Mouse (Mus musculus): ENCODE measurements around the gene Nphp3.

Gene Nphp3

DNA sequence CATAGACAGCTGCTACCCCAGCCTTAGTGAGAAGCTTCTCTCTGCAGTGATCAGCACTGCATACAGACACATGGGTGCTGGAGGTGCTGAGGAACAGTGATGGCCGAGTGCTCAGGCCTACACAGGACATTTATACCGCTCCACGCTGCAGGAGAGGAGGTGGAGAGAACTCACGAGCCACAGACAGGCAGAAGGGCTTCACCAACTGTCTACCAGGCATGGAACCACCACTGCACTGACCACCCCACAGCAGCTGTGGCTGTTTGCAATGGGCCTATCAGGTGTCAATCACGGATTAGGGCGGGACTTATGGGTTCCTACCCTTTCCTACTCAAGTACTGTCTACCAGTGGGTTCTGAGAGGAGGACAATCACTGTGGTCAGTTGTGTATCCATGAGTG lies 48.7 kb downstream of the Nphp3 start:
- ChIA-PET POLR2A (interaction anchor here in 1 of 4 experiments (0.6 kb wide), 1 partner anchor 95 kb away, joined by 5 read pairs; no protein-coding TSS in a partner anchor), CTCF (no interaction called here)

DNA sequence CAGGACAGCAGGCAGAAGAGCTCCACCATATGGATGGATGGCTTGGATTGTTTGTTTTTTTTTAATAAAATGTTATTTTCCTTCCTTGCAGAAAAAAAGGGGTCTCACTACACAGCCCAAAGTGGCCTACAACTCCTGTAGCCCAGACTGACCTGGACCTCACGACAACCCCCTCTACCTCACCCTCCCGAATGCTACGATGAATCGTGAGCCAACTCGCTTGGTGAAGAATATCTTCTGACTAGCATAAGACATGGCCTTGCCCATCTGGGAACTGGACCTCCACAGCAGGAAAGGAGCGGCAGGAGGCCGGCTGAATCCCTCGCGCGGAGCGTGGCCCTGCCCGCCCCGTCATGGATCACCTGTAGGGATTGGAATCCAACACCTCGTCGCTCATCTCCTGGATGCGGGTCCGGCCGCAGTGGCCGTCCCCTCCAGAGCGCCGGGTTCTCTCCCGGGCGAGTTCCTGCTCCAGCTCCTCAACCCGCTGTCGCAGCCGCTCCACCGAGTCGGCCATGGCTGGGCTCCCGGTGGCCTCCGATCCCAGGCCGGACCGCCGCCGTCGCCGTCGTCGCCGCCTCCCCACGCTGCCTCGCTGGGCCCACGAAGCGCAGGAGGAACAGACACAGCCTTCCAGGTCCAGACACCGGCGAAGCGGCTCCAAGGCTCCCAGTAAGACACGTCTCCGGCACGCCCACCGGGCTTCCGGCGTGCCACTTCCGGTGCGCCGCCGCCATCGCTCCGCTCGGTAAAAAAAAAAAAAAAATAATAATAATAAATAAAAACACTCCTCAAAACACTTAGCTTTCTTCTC lies 60.3 kb downstream of the Nphp3 start, which contains the start of gene Uba5:
TSS of gene Uba5 (minus strand) at position 705 of the 814 bp plus-strand sequence.
- ChIA-PET CTCF (interaction anchor here in 2 of 4 experiments (0.7 to 1.4 kb wide), 2 partner anchors 60 to 114 kb away, joined by 3 read pairs; no protein-coding TSS in a partner anchor), POLR2A (interaction anchor here (0.6 to 1.7 kb wide), 9 partner anchors 21 to 77 kb away, joined by 3 to 7 read pairs (median 3); partner anchors contain the start of gene Nphp3 (in 1 of the 4))

DNA sequence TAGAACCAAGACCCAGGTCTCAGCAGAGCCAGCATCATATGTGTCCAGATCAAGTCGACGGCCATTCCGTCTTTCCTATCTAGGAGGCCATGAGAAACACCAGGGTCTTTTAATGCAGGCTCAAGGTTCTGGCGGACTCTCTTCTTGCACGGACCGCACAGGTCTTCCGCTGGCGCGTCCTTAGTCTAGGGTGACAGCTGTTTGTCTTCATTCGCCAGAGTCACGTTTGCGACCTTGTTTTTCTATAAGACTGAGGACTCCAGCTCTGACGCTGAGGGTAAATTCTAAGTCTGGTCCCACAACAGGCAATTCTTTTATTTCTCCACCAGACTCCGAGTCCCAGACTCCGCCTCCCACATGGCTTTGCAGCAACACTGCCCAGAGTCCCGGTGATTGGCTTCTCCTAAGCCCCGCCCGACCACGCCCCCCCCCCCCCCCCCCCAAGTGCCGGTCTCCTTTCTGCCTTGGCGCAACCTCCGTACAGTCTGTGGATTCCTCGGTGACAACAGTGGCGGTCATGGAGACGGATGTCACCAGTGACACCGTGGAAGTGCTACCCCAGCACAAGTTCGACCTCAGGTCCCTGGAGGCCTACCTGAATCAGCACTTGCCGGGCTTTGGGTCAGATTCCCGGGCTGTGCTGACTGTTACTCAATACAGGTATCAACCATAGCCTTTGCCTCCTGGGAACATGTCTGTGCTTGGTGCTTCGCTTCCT lies 61.1 kb downstream of the Nphp3 start, which contains the start of gene Acad11:
TSS of gene Acad11 (plus strand) at position 134 of the 718 bp plus-strand sequence.
- ChIA-PET CTCF (interaction anchor here in 1 of 4 experiments (0.7 kb wide), 1 partner anchor 113 kb away, joined by 3 read pairs; no protein-coding TSS in a partner anchor), POLR2A (interaction anchor here (0.6 to 1.7 kb wide), 10 partner anchors 10 to 77 kb away, joined by 3 to 7 read pairs (median 3); partner anchors contain the start of gene Nphp3 (in 1 of the 4))

DNA sequence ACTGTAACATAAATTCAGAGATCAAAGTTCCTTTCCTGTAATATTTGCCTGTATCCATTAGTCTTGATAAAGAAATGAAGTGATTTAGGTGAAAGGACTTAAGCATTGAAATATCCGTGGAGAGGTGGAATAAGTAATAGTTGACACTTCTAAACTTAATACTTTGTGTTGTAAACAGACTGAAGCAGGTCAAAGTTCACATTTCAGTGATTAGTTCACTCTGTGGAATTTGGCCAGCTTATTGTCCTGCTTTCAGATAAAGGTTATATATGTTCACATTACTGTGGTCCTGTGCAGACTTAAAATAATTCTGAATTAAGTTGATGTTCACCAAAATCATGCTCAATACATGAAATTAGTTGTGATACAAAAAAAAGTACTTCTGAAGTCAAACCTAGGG lies 62.2 kb downstream of the Nphp3 start:
- ChIA-PET POLR2A (interaction anchor here in 1 of 4 experiments (1.5 kb wide), 1 partner anchor 61 kb away, joined by 3 read pairs; no protein-coding TSS in a partner anchor), CTCF (no interaction called here)

DNA sequence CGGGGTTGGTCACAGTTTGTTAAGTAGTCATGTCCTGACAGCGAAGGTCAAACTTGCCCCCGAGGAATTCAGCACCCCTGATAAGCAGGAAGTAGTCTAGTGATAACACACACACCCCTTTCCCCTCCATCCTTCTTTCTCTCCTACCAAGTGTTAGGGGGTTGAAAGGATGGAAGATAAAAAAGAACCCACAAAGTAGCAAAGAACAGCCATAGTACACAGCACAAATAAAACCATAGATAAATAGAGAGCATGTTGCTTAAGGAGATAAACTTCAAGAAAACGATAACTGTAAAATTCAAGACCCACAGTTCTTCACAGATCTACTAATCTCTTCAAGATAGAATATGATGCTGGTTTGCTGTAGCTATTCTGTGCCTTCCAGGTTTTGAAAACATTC lies 67.9 kb downstream of the Nphp3 start:
- ChIA-PET POLR2A (no interaction called here), CTCF (no interaction called here)

DNA sequence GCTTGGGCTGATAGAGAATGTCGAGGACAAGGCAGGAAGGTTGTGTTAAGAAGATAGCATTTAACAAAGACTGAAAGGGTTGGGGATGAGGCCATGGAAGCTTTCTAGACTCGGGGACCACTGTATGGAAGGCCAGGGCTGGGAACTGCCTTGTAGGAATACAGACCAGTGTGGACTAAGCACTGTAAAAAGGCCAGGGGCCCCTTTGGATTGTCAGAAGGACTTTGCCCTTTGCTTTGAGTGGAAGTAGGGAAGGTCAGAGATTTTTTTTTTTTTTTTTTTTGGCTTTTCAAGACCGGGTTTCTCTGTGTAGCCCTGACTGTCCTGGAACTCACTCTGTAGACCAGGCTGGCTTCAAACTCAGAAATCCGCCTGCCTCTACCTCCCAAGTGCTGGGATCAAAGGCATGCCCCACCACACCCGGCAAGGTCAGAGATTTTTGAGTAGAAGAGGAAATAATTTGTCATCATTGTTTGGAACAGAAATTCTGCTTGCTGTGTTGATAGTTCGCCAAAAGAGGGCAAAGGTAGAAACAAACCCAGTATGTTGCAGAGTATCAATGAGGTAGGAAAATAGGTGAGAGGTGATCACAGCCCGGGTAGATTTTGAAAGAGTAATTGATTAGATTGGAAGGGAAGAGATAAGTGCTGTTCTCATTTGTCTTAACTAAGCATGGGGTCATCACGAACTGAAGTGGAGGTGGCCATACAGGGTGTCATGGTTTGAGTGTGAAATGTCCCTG lies 68.7 kb downstream of the Nphp3 start:
- CTCF ChIA-PET, result no interaction called here
- POLR2A ChIA-PET, result no interaction called here

DNA sequence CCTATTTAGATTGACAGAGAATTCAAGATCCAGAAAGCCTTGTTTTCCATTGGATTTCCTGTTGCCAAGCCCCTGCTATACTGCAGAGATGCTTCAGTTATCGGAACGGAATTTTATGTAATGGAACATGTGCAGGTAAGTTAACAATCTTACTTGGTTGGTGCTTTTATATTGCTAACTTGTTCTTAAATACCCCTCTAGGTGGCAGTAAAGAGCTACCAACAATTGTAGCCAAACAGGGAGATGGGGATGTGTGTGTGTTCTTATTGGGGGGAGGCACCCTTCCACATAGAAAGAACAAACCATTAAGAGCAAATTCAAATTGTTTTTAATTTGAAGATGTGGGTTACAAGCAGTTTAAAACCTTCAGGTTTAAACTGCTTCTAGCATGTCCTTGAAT lies 73.5 kb downstream of the Nphp3 start:
- CTCF ChIA-PET, result interaction anchor here (0.6 to 1.9 kb wide), 20 partner anchors 9 to 583 kb away, joined by 3 to 6 read pairs (median 4); partner anchors contain the start of gene Nphp3 (in 1 of the 4)
- POLR2A ChIA-PET, result interaction anchor here in 2 of 4 experiments (0.9 to 2.3 kb wide), 3 partner anchors 12 to 92 kb away, joined by 3 to 7 read pairs (median 3); no protein-coding TSS in a partner anchor

DNA sequence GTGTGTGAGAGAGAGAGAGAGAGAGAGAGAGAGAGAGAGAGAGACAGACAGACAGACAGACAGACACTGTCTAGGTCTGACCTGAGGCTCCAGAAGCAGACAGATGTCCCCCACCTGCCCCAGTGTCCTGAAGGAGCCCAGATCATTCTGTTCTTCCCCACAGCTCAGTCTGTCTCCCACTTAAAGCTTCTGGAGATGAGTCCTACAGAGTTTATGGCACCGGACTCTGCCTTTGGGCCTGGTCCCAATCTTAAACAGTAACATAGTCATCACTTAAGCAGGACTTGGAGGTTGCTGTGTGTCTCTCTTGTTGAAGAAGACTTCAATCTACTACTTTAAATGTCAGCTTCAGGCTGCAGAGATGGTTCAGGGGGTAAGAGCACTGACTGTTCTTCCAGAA lies 76.4 kb downstream of the Nphp3 start:
- ChIA-PET CTCF (interaction anchor here in 2 of 4 experiments (0.6 to 1.1 kb wide), 2 partner anchors 9 to 76 kb away, joined by 3 to 4 read pairs; partner anchors contain the start of gene Nphp3 (in 1 of the 2)), POLR2A (interaction anchor here in 2 of 4 experiments (0.7 to 0.8 kb wide), 2 partner anchors 36 to 1415 kb away, joined by 3 read pairs; no protein-coding TSS in a partner anchor)

DNA sequence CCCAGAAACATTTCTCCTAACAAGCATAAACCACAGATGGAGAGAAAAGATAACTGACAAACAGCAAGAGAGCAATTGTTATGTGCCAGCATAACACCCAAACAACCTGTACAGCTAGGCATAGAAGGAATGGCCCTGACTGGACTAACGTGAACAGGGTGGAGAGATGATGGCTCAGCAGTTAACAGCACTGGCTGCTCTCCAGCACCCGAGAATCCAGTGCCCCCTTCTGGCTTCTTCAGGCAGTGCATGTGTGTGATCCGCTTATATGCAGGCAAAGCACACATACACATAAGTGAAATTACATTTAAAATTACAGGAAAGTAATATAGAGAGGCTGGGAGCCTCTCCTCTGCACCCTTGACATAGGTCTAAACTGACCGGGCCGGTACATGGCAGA lies 77.0 kb downstream of the Nphp3 start:
- POLR2A ChIA-PET, result interaction anchor here in 2 of 4 experiments (0.7 to 0.8 kb wide), 2 partner anchors 37 to 1416 kb away, joined by 3 read pairs; no protein-coding TSS in a partner anchor

DNA sequence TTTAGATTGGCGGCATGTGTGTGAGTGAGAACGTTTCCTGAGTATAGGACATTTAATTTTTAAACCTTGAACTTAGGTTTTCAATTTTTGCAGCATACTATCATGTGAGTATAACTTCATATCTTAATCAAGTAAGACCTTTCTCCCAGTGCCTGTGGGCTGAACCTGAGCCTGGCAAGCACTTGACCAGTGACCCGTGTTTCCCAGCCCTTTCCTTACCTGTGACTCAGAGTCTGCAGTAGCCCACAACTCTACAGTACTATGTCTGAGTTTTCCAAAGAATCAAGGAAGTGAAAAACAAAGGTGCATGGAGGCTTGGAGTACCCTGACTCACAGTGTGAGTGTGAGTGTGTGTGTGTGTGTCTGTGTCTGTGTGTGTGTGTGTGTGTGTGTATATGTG lies 77.7 kb downstream of the Nphp3 start:
- CTCF ChIA-PET, result interaction anchor here in 1 of 4 experiments (0.7 kb wide), 1 partner anchor 15 kb away, joined by 6 read pairs; no protein-coding TSS in a partner anchor
- POLR2A ChIA-PET, result no interaction called here

More for the DNA sequence above, 77.0 kb downstream of the Nphp3 start:
- CTCF ChIA-PET, result interaction anchor here in 1 of 4 experiments (1.1 kb wide), 1 partner anchor 8 kb away, joined by 4 read pairs; no protein-coding TSS in a partner anchor

DNA sequence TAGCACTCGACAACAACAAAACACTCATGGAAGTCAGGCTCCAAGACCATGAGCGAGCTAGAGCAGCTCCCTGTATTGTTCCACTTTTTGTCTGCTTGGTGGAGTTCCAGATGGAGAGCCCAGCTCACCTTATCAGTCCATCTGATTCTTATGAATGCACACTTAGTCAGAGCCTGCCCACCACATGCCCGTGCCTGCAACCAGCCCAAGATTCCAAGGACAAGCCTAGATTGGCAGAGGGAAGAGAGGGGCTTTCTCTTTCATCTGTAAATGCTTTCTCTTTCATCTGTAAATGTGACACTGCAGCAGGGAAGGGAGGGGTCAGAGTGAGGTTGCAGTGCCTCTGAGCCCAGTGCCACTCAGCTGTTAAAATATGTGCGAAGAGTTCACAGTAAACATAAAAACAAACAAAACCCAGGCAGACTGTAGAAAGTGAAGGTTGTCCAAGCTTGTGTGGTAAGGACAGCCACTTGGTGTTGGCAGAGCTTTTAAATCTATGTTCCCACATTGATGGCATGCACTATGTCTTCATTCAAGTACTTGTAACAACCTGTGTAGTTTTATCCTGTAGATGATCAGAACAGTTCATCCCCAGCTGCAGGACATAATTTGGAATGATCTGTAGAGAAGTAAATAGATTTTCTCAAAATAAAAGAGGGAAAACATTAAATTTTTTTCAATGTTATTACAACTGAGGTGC lies 83.5 kb downstream of the Nphp3 start:
- CTCF ChIA-PET, result interaction anchor here in 2 of 4 experiments (1.1 to 1.5 kb wide), 2 partner anchors 10 kb away, joined by 4 read pairs; no protein-coding TSS in a partner anchor

DNA sequence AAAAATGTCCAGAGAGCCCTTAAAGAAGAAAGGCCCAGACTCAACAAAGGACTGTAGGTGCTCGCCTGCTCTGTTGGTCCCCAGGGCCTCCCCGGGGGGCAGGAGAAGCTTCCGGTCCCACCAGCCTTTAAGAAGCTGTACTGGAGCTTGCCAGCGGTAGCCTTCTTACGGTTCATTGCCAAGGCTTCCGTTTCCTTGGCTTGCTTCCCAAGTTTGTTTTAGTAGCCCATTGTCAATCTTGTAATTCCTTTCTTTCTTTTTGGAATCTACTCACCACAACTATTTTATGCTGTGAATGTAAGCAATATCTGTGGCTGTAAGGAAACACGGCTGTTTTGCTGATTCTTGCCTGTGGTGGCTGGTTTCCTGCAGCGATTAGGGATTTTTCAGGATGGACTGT lies 86.2 kb downstream of the Nphp3 start:
- ChIA-PET CTCF (interaction anchor here in 2 of 4 experiments (0.6 to 1.7 kb wide), 4 partner anchors 13 to 56 kb away, joined by 3 to 5 read pairs (median 4); no protein-coding TSS in a partner anchor), POLR2A (interaction anchor here in 3 of 4 experiments (1.0 to 8.9 kb wide), 10 partner anchors 11 to 187 kb away, joined by 3 to 53 read pairs (median 6); partner anchors contain the start of genes Acad11 (in 1 of the 3), Nphp3 (in 1 of the 3) and Uba5 (in 1 of the 3))

More for the DNA sequence above, 83.5 kb downstream of the Nphp3 start:
- POLR2A ChIA-PET, result interaction anchor here in 3 of 4 experiments (0.6 to 8.9 kb wide), 7 partner anchors 13 to 67 kb away, joined by 3 to 53 read pairs (median 3); partner anchors contain the start of genes Acad11 (in 1 of the 3) and Uba5 (in 1 of the 3)

DNA sequence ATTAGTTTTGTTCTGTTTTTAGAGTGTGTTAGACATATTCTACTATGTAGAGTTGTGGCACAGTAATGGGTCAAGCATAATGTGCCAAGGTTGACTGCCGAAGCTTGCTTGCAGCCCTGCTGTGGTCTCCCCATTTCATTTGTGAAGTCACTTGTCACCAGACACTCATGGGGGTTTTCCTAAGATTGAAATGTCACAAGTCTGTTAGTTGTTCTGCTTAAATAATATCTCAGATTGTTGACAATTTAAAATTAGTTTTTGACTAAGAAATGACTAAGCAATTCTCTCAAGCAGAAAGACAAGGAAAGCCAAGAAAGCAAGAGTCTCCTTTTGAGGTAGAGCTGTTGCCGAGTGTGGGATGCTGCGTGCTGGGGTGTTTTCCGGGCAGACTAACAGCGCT lies 90.6 kb downstream of the Nphp3 start:
- ChIA-PET CTCF (interaction anchor here in 1 of 4 experiments (0.9 kb wide), 1 partner anchor 16 kb away, joined by 3 read pairs; no protein-coding TSS in a partner anchor), POLR2A (interaction anchor here in 1 of 4 experiments (0.7 kb wide), 1 partner anchor 8 kb away, joined by 3 read pairs; no protein-coding TSS in a partner anchor)
